In genomic region chr6:106118523-106119081, GRCm38 (mm10) we compare ENCODE assay signal across 8 mouse cellular contexts.
DNase-seq lines count a peak whose midpoint lies in the region; ATAC-seq and TF ChIP-seq lines count a peak whose summit lies in the region.

No protein-coding gene starts in this region.

- no peaks in the 10 kb centered on the region for H3K4me1 ChIP-seq in lung, embryonic 16.5 days (replicated peaks; ENCODE audit: control insufficient read depth, insufficient read depth, low read length)
- peaks cover 3% of the 10 kb centered on the region; the same call in 1 of the 2 replicates for H3K4me1 ChIP-seq in midbrain, postnatal 0 days (ENCODE audit: insufficient read depth, low read length)

- peak overlapping the region; percentile 47 for H3K4me3 ChIP-seq in lung, embryonic 16.5 days (ENCODE audit: low read length)
- H3K4me3 ChIP-seq in midbrain, postnatal 0 days (ENCODE audit: low read depth, low read length): peak overlapping the region; percentile 38

- no peaks in the 10 kb centered on the region for H3K27me3 ChIP-seq in lung, embryonic 16.5 days (ENCODE audit: control insufficient read depth, insufficient read depth, low read depth, low read length)
- no peaks in the 10 kb centered on the region for H3K27me3 ChIP-seq in midbrain, postnatal 0 days (ENCODE audit: insufficient read depth, low read length)

- DNase-seq in lung, adult 18-20 months: no peak
- peak; percentile 54 to 59 for DNase-seq in cerebellum, postnatal 14 days
- peak; percentile 66 to 74 for DNase-seq in frontal cortex, postnatal 36 days (ENCODE audit: low spot score in 2 of 2)
- DNase-seq in layer of hippocampus, postnatal 25 days (ENCODE audit: extremely low spot score in 1 of 2, low spot score in 1 of 2): peak; percentile 27 to 54
- peak; percentile 64 for DNase-seq in midbrain, postnatal 0 days (ENCODE audit: low spot score)
- DNase-seq in urinary bladder, adult 2 months (ENCODE audit: low spot score): no peak
- no peak for DNase-seq in spleen, postnatal 14 days (ENCODE audit: low spot score in 2 of 2)

- no peak overlapping the region for H3K27ac ChIP-seq in lung, embryonic 16.5 days (ENCODE audit: low read length)
- H3K27ac ChIP-seq in midbrain, postnatal 0 days (ENCODE audit: low read depth, low read length): peak overlapping the region; percentile 57

- H3K4me2 ChIP-seq in lung, embryonic 16.5 days (ENCODE audit: low read depth, low read length): peak overlapping the region; percentile 55
- peak overlapping the region; percentile 72 for H3K4me2 ChIP-seq in midbrain, postnatal 0 days (ENCODE audit: low read depth, low read length, poor library complexity, severe bottlenecking)

- no peak for ATAC-seq in lung, embryonic 16.5 days (ENCODE audit: low read depth)
- peak; percentile 70 for ATAC-seq in midbrain, postnatal 0 days (ENCODE audit: low FRiP score)

- H3K9me3 ChIP-seq in lung, embryonic 16.5 days (ENCODE audit: control insufficient read depth, low read length): no peaks in the 10 kb centered on the region
- no peaks in the 10 kb centered on the region for H3K9me3 ChIP-seq in midbrain, postnatal 0 days (ENCODE audit: low read length)

- H3K36me3 ChIP-seq in lung, embryonic 16.5 days (ENCODE audit: control insufficient read depth, insufficient read depth, low read length): no peaks in the 10 kb centered on the region
- H3K36me3 ChIP-seq in midbrain, postnatal 0 days (ENCODE audit: insufficient read depth, low read length): no peaks in the 10 kb centered on the region

- TF ChIP-seq CTCF in midbrain, postnatal 0 days (IDR thresholded peaks at IDR 0.05): no peak

- WGBS in lung, embryonic 16.5 days: 20% methylated on average over 15 of the region's 15 CpGs
- WGBS in midbrain, postnatal 0 days: 7% methylated on average over 15 of the region's 15 CpGs

- H3K9ac ChIP-seq in lung, embryonic 16.5 days (ENCODE audit: low read length): peak overlapping the region; percentile 47; the same call in 1 of the 2 replicates
- peak overlapping the region; percentile 52 for H3K9ac ChIP-seq in midbrain, postnatal 0 days (replicated peaks; ENCODE audit: low read length, poor library complexity, severe bottlenecking)

Comparison
In these comparisons a context has a peak if more than half of its experiments do, and no peak if none do; other contexts are left out.
1. DNase-seq: peak in cerebellum, postnatal 14 days (2 of 2), frontal cortex, postnatal 36 days (2 of 2), layer of hippocampus, postnatal 25 days (2 of 2) and midbrain, postnatal 0 days (single experiment); none in lung, adult 18-20 months (0 of 2), urinary bladder, adult 2 months (single experiment) and spleen, postnatal 14 days (0 of 2).